Mouse (Mus musculus): ENCODE results near the gene Dnaja2.

Gene Dnaja2

GRCm38 (mm10) chr8:85556986-85557600, 1.9 kb upstream of the Dnaja2 start:
- in situ Hi-C loops (cut with MboI, MseI), result no loop called here

GRCm38 (mm10) chr8:85554391-85555180, 558 bp downstream of the Dnaja2 start:
- in situ Hi-C loops (cut with MboI, MseI), result no loop called here

- in situ Hi-C loops (cut with MboI, MseI), result no loop called here
Measured at GRCm38 (mm10) chr8:85551934-85552333, 3.2 kb downstream of the Dnaja2 start.

GRCm38 (mm10) chr8:85536332-85536731, 18.8 kb downstream of the Dnaja2 start:
- in situ Hi-C loops (cut with MboI, MseI), result loop anchor here (10.0 kb wide), 1 partner anchor 222 kb away; no protein-coding TSS in a partner anchor

GRCm38 (mm10) chr8:85534163-85534562, 21.0 kb downstream of the Dnaja2 start:
- in situ Hi-C loops (cut with MboI, MseI), result loop anchor here (10.0 kb wide), 1 partner anchor 219 kb away; no protein-coding TSS in a partner anchor

GRCm38 (mm10) chr8:85533434-85533833, 21.7 kb downstream of the Dnaja2 start:
- in situ Hi-C loops (cut with MboI, MseI), result loop anchor here (10.0 kb wide), 1 partner anchor 219 kb away; no protein-coding TSS in a partner anchor

GRCm38 (mm10) chr8:85532843-85533242, 22.3 kb downstream of the Dnaja2 start:
- in situ Hi-C loops (cut with MboI, MseI), result loop anchor here (10.0 kb wide), 1 partner anchor 218 kb away; no protein-coding TSS in a partner anchor

- in situ Hi-C loops (cut with MboI, MseI), result loop anchor here (10.0 kb wide), 1 partner anchor 217 kb away; no protein-coding TSS in a partner anchor
Measured at GRCm38 (mm10) chr8:85531471-85531870, 23.7 kb downstream of the Dnaja2 start.

- in situ Hi-C loops (cut with MboI, MseI), result loop anchor here (10.0 kb wide), 1 partner anchor 216 kb away; no protein-coding TSS in a partner anchor
Measured at GRCm38 (mm10) chr8:85530717-85531116, 24.4 kb downstream of the Dnaja2 start.

- in situ Hi-C loops (cut with MboI, MseI), result no loop called here
Measured at GRCm38 (mm10) chr8:85528959-85529358, 26.2 kb downstream of the Dnaja2 start.

GRCm38 (mm10) chr8:85526105-85526504, 29.0 kb downstream of the Dnaja2 start:
- in situ Hi-C loops (cut with MboI, MseI), result no loop called here

- in situ Hi-C loops (cut with MboI, MseI), result loop anchor here (5.0 kb wide), 1 partner anchor 67 kb away; no protein-coding TSS in a partner anchor
Measured at GRCm38 (mm10) chr8:85524086-85524485, 31.1 kb downstream of the Dnaja2 start.

GRCm38 (mm10) chr8:85521332-85521731, 33.8 kb downstream of the Dnaja2 start:
- in situ Hi-C loops (cut with MboI, MseI), result loop anchor here (5.0 kb wide), 1 partner anchor 64 kb away; no protein-coding TSS in a partner anchor

- in situ Hi-C loops (cut with MboI, MseI), result loop anchor here (5.0 kb wide), 1 partner anchor 63 kb away; no protein-coding TSS in a partner anchor
Measured at GRCm38 (mm10) chr8:85520586-85520985, 34.6 kb downstream of the Dnaja2 start.

- in situ Hi-C loops (cut with MboI, MseI), result no loop called here
Measured at GRCm38 (mm10) chr8:85517956-85518355, 37.2 kb downstream of the Dnaja2 start.

- in situ Hi-C loops (cut with MboI, MseI), result no loop called here
Measured at GRCm38 (mm10) chr8:85517336-85517735, 37.8 kb downstream of the Dnaja2 start.

GRCm38 (mm10) chr8:85515391-85515790, 39.8 kb downstream of the Dnaja2 start:
- in situ Hi-C loops (cut with MboI, MseI), result no loop called here

GRCm38 (mm10) chr8:85513283-85513682, 41.9 kb downstream of the Dnaja2 start:
- in situ Hi-C loops (cut with MboI, MseI), result no loop called here

GRCm38 (mm10) chr8:85512234-85512633, 42.9 kb downstream of the Dnaja2 start:
- in situ Hi-C loops (cut with MboI, MseI), result no loop called here

GRCm38 (mm10) chr8:85508661-85509060, 46.5 kb downstream of the Dnaja2 start:
- in situ Hi-C loops (cut with MboI, MseI), result no loop called here

GRCm38 (mm10) chr8:85506620-85507019, 48.5 kb downstream of the Dnaja2 start:
- in situ Hi-C loops (cut with MboI, MseI), result no loop called here

- in situ Hi-C loops (cut with MboI, MseI), result no loop called here
Measured at GRCm38 (mm10) chr8:85504704-85505103, 50.4 kb downstream of the Dnaja2 start.

Measured in regulatory T cell (primary cell).